Mouse (Mus musculus): Measurements from ENCODE around the gene Sigmar1.
"Not testable (repeated sequence)": the region's sequence is repeated elsewhere in the genome, so short reads cannot be mapped to it uniquely, and the experiment has no call there.

The Sigmar1 gene

GRCm38 (mm10) chr4:41755338-41756305 is at the start of gene Sigmar1:
Gene Sigmar1 (minus strand): TSS chr4:41756157.
- peak; percentile 89 for DNase-seq

GRCm38 (mm10) chr4:41783197-41783596 is 27.2 kb upstream of the Sigmar1 start:
- not testable (repeated sequence) for DNase-seq

- DNase-seq, result not testable (repeated sequence)
Measured at GRCm38 (mm10) chr4:41782711-41783110, 26.8 kb upstream of the Sigmar1 start.

GRCm38 (mm10) chr4:41781748-41782485 is 26.0 kb upstream of the Sigmar1 start:
- DNase-seq, result not testable (repeated sequence)

- not testable (repeated sequence) for DNase-seq
Measured at GRCm38 (mm10) chr4:41781271-41781670, 25.3 kb upstream of the Sigmar1 start.

GRCm38 (mm10) chr4:41775840-41776239 is 19.9 kb upstream of the Sigmar1 start:
- DNase-seq, result not testable (repeated sequence)

- not testable (repeated sequence) for DNase-seq
Measured at GRCm38 (mm10) chr4:41774506-41774905, 18.5 kb upstream of the Sigmar1 start.

GRCm38 (mm10) chr4:41774002-41774401 is 18.0 kb upstream of the Sigmar1 start, which contains the start of gene Ccl27a:
Gene Ccl27a (minus strand): TSS chr4:41774247.
- DNase-seq, result peak; percentile 91

- peak; percentile 86 for DNase-seq
Measured at GRCm38 (mm10) chr4:41773502-41773901, 17.5 kb upstream of the Sigmar1 start.

GRCm38 (mm10) chr4:41772946-41773345 is 17.0 kb upstream of the Sigmar1 start:
- DNase-seq, result not testable (repeated sequence)

GRCm38 (mm10) chr4:41767301-41767700 is 11.3 kb upstream of the Sigmar1 start:
- not testable (repeated sequence) for DNase-seq

- not testable (repeated sequence) for DNase-seq
Measured at GRCm38 (mm10) chr4:41763176-41763575, 7.2 kb upstream of the Sigmar1 start.

GRCm38 (mm10) chr4:41762688-41763114 is 6.7 kb upstream of the Sigmar1 start:
- DNase-seq, result peak; percentile 78

- peak; percentile 38 for DNase-seq
Measured at GRCm38 (mm10) chr4:41762099-41762687, 6.2 kb upstream of the Sigmar1 start.

GRCm38 (mm10) chr4:41761680-41762079 is 5.7 kb upstream of the Sigmar1 start:
- DNase-seq, result no peak

- DNase-seq, result no peak
Measured at GRCm38 (mm10) chr4:41760911-41761310, 5.0 kb upstream of the Sigmar1 start.

- peak; percentile 96 for DNase-seq
Measured at GRCm38 (mm10) chr4:41760288-41760721, 4.3 kb upstream of the Sigmar1 start.

- DNase-seq, result no peak
Measured at GRCm38 (mm10) chr4:41759656-41760287, 3.8 kb upstream of the Sigmar1 start.

- peak; percentile 80 for DNase-seq
Measured at GRCm38 (mm10) chr4:41759206-41759605, 3.2 kb upstream of the Sigmar1 start.

- DNase-seq, result no peak
Measured at GRCm38 (mm10) chr4:41758701-41759100, 2.7 kb upstream of the Sigmar1 start.

GRCm38 (mm10) chr4:41758021-41758420 is 2.1 kb upstream of the Sigmar1 start:
- DNase-seq, result no peak

GRCm38 (mm10) chr4:41757321-41757720 is 1.4 kb upstream of the Sigmar1 start:
- no peak for DNase-seq
